Mouse (Mus musculus): ENCODE data around the gene Kdsr. TPM values are rescaled to one million over a fixed set of nuclear protein-coding genes. Genes with fewer than 3 reads are reported as not detected.
"Not testable (repeated sequence)": the region's sequence is repeated elsewhere in the genome, so short reads cannot be mapped to it uniquely, and the experiment has no call there.

Gene Kdsr
- total RNA-seq, 2 experiments from 2014 or later = 26.4 to 28.3 TPM

DNA sequence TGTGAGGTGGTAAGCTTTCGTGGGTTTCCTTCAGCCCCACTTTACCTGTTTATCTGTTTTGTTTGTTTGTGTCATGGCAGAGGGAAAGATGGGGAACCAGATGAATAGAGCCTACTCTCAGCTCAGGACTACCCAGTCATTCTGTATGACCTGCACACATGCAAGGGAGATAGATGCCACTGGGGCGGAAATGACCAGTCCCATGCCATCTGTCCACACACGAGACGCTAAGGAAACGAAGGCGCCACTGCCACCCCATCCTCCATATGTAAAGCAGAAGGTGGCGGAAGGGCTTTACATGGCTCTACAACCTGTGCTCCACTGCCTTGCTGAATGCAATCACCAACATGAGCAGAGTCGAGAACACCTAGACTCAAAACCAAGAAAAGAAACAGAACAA, 23.3 kb downstream of the Kdsr start:
- Histone ChIP-seq H3K27ac (no peak overlapping the region), H3K4me3 (no peak overlapping the region)
- no peak for TF ChIP-seq CTCF (IDR thresholded peaks at IDR 0.05)
- intact Hi-C loops (cut with DNase I) = loop anchor here (5.0 kb wide), 1 partner anchor 146 kb away; no protein-coding TSS in a partner anchor
- no peak for DNase-seq (ENCODE audit: extremely low spot score in 1 of 2, low spot score in 2 of 2)

DNA sequence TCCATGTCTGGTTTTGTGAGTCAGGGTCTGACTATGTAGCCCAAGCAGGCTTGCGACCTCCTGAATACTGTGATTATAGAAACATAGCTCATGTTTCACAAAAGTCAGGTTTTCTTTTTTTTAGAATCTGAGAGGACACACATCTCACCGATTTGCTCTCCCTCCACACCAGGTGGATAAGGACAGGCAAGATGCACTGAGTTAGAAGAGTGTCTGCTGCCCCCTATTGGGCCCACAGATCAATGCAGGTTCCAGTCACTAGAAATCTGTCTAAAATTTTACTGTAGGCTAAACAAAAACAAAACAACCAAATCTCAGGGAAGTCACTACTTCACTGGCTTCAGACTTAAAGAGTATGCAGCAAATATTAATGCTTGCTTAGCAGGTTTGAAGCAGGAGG, 23.9 kb downstream of the Kdsr start:
- intact Hi-C loops (cut with DNase I) = loop anchor here (5.0 kb wide), 1 partner anchor 147 kb away; no protein-coding TSS in a partner anchor
- TF ChIP-seq CTCF (IDR thresholded peaks at IDR 0.05) = peak; percentile 90
- H3K4me3 ChIP-seq = no peak overlapping the region
- DNase-seq (ENCODE audit: extremely low spot score in 1 of 2, low spot score in 2 of 2) = peak; percentile 44 to 53
- no peak overlapping the region for H3K27ac ChIP-seq

DNA sequence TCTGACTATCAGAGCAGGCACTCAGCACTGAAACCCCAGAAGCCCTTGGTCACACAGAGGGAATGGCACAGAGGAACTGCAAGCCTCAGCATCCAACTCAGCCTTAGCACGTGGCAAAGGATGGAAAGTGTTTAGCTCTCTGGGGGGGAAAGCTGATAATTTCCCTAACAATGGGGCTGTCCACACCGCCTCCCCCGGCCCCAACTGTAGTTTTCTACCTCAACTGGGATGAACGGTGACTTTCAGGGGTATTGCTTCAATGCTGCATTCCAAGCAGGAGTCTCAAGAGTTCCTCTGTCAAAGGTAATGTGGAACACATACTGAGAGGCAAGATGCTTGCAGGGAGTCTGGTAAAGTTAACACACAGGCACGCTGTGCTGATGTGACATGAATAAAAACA, 37.5 kb downstream of the Kdsr start:
- no peak for TF ChIP-seq CTCF (IDR thresholded peaks at IDR 0.05)
- no peak for DNase-seq (ENCODE audit: extremely low spot score in 1 of 2, low spot score in 2 of 2)
- no peak overlapping the region for H3K4me3 ChIP-seq
- intact Hi-C loops (cut with DNase I) = no loop called here
- no peak overlapping the region for H3K27ac ChIP-seq

DNA sequence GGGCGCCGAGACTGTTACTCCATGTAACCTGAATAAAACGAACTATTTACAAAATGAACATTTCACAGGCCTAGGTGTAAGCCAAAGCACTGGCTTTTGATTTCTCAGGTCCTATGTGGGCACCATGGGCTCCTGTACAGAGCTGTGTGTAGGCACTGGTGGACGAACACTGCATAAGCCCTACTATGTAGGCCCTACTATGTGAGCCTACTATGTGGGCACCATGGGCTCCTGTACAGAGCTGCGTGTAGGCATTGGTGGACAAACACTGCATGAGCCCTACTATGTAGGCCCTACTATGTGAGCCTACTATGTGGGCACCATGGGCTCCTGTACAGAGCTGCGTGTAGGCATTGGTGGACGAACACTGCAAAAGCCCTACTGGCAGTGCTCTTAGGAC, 41.8 kb downstream of the Kdsr start:
- not testable (repeated sequence) for DNase-seq (ENCODE audit: extremely low spot score in 1 of 2, low spot score in 2 of 2); H3K27ac ChIP-seq; H3K4me3 ChIP-seq
- intact Hi-C loops (cut with DNase I) = loop anchor here (1.0 to 10.0 kb wide), 4 partner anchors 41 to 653 kb away; partner anchors contain the start of gene Kdsr

DNA sequence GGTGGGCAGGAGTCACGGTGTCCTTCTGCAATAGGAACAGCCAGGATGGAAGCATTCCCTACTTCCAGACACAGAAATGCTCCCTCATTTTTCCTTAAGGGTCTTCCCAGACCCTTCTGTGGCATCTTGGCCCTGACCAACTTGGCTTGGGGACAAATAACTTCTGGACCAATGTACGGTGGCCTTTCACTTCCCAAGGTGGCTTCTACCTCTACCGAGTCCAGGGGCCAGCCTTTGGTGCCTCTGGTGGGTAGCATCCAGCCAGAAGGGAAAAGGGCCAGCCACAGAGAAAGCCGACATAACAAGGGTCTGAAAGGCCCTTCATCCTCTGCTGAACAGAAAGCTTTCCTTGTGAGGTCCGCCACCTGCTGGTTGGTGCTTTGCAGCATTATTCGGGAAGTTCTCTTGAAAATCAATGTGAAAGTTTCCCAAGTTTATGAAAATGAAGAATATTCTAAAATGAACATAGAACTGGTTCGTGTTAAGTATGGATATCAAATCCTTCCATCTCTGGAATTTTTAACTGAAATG, 42.4 kb downstream of the Kdsr start:
- DNase-seq (ENCODE audit: extremely low spot score in 1 of 2, low spot score in 2 of 2) = peak; percentile 69 to 82
- intact Hi-C loops (cut with DNase I) = loop anchor here (1.0 to 10.0 kb wide), 4 partner anchors 42 to 652 kb away; partner anchors contain the start of gene Kdsr
- peak; percentile 87 for TF ChIP-seq CTCF (IDR thresholded peaks at IDR 0.05)

DNA sequence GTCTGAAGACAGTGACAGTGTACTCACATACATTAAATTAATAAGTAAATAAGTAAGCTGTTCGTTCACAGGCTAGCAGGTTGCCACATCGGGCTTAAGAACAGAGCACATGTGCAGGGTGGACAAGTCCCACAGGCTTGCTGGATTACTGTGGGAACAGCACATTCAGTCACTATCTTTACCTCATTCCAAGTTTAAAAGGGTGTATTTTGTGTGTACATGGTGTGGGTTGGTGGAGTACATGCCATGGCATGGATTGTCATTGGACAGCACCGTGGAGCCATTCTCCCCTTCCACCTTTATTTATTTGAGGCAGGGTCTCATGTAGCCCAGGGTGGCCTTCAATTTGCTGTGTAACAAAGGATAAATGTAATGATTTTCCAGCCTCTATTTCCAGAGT, 43.4 kb downstream of the Kdsr start:
- intact Hi-C loops (cut with DNase I) = loop anchor here (2.0 to 10.0 kb wide), 2 partner anchors 43 to 651 kb away; partner anchors contain the start of gene Kdsr
- no peak overlapping the region for H3K27ac ChIP-seq
- no peak; the same call in 1 of the 2 replicates for TF ChIP-seq CTCF (IDR thresholded peaks at IDR 0.05)
- no peak for DNase-seq (ENCODE audit: extremely low spot score in 1 of 2, low spot score in 2 of 2)
- no peak overlapping the region for H3K4me3 ChIP-seq

More for the DNA sequence above, 42.4 kb downstream of the Kdsr start:
- H3K27ac ChIP-seq = no peak overlapping the region
- H3K4me3 ChIP-seq = no peak overlapping the region

DNA sequence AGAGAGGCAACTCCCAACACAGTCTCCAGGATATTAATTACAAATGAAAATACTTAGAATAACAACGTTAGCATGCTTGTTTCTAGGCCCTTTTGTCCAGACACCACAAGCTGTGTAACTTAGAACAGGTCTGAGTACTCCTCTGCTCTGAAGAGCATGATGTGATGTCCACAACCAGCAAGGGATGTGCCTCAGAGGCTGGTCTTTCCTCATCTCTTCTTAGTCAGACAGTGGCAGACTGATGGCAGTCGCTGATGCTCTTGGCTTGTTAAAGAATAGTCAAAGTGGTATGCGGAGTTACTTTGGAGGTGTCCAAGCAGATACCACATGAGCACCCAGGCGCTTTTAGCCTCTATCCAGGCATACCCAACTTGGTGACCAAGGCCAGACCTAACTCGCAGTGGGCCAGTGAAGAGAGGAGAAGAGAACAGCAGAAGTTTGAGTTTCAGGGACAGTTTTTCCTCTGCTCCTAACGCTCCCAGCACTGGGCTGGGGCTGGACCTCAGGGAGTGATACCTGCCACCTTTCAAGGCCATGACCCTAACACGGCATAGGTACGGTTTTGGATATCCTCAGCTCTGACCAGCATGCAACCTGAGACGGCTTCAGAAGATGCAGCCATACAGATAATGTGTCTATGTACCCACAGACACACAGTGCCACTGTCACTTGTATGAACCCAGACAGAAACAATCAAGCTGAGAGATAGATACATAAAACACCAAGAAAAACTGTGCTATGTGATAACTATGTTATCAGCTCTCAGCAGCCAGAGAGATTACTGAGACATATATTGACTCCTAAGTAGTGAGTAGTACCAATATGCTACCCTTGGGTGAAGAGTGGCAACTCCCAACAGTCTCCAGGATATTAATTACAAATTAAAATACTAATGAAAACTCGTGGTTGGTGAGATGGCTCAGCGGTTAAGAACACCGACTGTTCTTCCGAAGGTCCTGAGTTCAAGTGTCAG, 44.1 kb downstream of the Kdsr start:
- Histone ChIP-seq H3K27ac (no peak overlapping the region), H3K4me3 (no peak overlapping the region)
- intact Hi-C loops (cut with DNase I) = loop anchor here (2.0 to 10.0 kb wide), 2 partner anchors 43 to 651 kb away; partner anchors contain the start of gene Kdsr
- no peak for DNase-seq (ENCODE audit: extremely low spot score in 1 of 2, low spot score in 2 of 2)
- TF ChIP-seq CTCF (IDR thresholded peaks at IDR 0.05) = no peak

DNA sequence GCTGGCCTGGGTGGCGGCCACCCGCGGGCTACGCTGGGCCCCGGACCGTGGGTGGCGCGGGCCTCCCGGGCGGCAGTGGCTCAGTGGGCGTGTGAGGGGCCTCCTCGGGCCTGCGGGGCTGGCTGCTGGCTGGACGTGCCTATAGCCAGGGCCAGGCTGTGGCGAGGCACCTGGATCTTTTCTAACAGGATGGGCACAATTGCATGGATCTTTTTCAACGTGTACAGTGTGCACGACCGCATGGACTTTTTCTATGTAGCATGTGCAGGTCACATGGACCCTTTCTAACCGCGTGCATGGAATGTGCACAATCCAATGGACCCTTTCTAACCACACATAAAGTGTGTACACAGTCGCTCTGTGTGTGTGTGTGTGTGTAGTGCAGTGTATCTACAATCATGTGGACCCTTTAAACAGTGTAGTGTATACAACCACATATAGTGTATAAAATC, 45.0 kb downstream of the Kdsr start:
- no peak for DNase-seq (ENCODE audit: extremely low spot score in 1 of 2, low spot score in 2 of 2)
- Histone ChIP-seq H3K4me3 (peak overlapping the region; percentile 84), H3K27ac (peak overlapping the region; percentile 73)
- no peak for TF ChIP-seq CTCF (IDR thresholded peaks at IDR 0.05)
- intact Hi-C loops (cut with DNase I) = loop anchor here (5.0 to 10.0 kb wide), 3 partner anchors 107 to 650 kb away; partner anchors contain the start of gene Phlpp1

DNA sequence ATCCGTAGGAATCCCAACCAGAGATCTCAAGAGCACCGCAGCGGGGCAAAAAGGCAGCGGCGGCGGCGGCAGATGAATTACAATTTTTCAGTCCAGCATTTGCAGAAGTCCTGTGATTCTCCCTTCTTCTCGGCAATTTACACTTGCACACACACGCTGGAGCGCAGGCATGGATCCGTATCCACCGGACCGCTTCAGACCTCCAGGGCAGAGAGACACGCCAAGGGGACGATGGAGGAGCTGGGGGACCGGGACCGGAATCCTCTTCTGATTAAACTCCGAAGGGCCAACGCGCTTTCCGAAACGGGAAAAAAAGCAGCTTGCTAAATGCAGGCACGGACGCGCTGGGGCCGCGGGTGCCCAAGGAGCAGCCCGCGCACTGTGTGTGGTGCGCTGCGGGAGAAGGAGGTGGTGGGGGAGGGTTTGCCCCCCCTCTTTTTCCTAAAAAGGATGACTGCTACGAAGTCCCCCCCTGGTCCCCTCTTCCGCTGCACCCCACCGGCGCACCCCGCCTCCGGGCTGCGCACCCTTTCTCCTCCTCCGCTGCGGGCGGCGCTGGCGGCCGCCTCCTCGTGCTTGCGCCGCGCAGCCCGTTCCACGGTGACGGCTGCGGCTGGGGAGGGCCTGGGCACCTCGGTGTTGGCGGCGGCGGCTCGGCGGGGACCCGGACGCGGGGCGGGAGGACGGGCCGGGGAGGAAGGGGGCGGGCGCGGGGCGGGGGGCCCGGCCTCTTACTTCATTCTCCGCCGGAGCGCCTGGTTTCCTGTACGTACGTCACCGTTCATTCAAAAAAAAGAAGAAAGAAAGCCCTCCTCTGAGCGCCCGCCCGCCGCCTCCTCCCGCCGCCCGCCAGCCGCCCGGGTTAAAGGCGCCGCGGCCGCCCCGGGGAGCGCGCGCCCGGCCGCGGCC, 45.7 kb downstream of the Kdsr start, which contains the start of gene Bcl2:
Gene Bcl2, minus strand, starts transcription at position 654 of the 909 bp plus-strand sequence.
- peak within 1 kb of the TSS; percentile 89 for H3K27ac ChIP-seq
- intact Hi-C loops (cut with DNase I) = loop anchor here (2.0 to 10.0 kb wide), 4 partner anchors 85 to 649 kb away; partner anchors contain the start of gene Phlpp1
- TF ChIP-seq CTCF (IDR thresholded peaks at IDR 0.05) = no peak
- peak; percentile 77 to 78 for DNase-seq (ENCODE audit: extremely low spot score in 1 of 2, low spot score in 2 of 2)
- peak within 1 kb of the TSS; percentile 84 for H3K4me3 ChIP-seq

DNA sequence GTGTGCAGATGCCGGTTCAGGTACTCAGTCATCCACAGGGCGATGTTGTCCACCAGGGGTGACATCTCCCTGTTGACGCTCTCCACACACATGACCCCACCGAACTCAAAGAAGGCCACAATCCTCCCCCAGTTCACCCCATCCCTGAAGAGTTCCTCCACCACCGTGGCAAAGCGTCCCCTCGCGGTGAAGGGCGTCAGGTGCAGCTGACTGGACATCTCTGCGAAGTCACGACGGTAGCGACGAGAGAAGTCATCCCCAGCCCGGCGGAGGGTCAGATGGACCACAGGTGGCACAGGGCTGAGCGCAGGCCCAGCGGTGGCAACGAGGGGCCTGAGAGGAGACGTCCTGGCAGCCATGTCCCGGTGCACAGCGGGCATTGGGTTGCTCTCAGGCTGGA, 47.2 kb downstream of the Kdsr start:
- H3K4me3 ChIP-seq = peak overlapping the region; percentile 84
- peak; percentile 70 for TF ChIP-seq CTCF (IDR thresholded peaks at IDR 0.05)
- DNase-seq (ENCODE audit: extremely low spot score in 1 of 2, low spot score in 2 of 2) = peak; percentile 49 to 68
- no peak overlapping the region for H3K27ac ChIP-seq
- intact Hi-C loops (cut with DNase I) = loop anchor here (1.0 to 10.0 kb wide), 5 partner anchors 84 to 648 kb away; partner anchors contain the start of gene Phlpp1
